Mouse (Mus musculus) brain, embryonic 14.5 days (tissue): ENCODE data around the gene Far1. TPM values are rescaled to one million over a fixed set of nuclear protein-coding genes. Genes with fewer than 3 reads are reported as not detected.

Experiments used
- DNase-seq: peaks from one replicate; pipeline ENCODE4 v3.0.0-alpha.2; 2011; ENCODE audit warnings: low read depth
- CTCF ChIP-seq: fragments of 200-500 bp; IDR thresholded peaks from 2 replicates; pipeline ENCODE4 v1.5.1; 2012; ENCODE audit warnings: inconsistent platforms, mild to moderate bottlenecking, moderate library complexity, borderline replicate concordance; ENCODE audit not compliant: insufficient read depth, insufficient read length; ENCODE audit errors: extremely low read depth
- POLR2A ChIP-seq: fragments of 200-500 bp; IDR thresholded peaks from 2 replicates; pipeline ENCODE4 v1.6.1; 2012; ENCODE audit warnings: mild to moderate bottlenecking, inconsistent platforms, borderline replicate concordance; ENCODE audit not compliant: poor library complexity, insufficient read depth, insufficient read length, severe bottlenecking; ENCODE audit errors: extremely low read depth
- polyA plus RNA-seq: library from polyadenylated mRNA; depleted of rRNA; stranded (reverse); fragments of >200 nt; gene quantifications from 2 replicates; pipeline ENCODE4 v1.2.3, GENCODE M21; 2012

Gene Far1
- polyA plus RNA-seq, 1 experiment: 56.2 TPM

GRCm38 (mm10) chr7:113582111-113582510 lies 68.5 kb downstream of the Far1 start:
- peak; percentile 53 for DNase-seq
- TF ChIP-seq POLR2A (no peak), CTCF (no peak)

GRCm38 (mm10) chr7:113589211-113589610 lies 75.6 kb downstream of the Far1 start:
- TF ChIP-seq POLR2A (no peak), CTCF (no peak)
- DNase-seq: no peak

GRCm38 (mm10) chr7:113590330-113590729 lies 76.7 kb downstream of the Far1 start:
- DNase-seq: no peak
- TF ChIP-seq CTCF: no peak
- TF ChIP-seq POLR2A: no peak

- no peak for TF ChIP-seq CTCF
- TF ChIP-seq POLR2A: no peak
- DNase-seq: peak; percentile 5
These were observed 77.5 kb downstream of the Far1 start for GRCm38 (mm10) chr7:113591084-113591483.

- no peak for TF ChIP-seq CTCF
- TF ChIP-seq POLR2A: no peak
- no peak for DNase-seq
These were observed 78.1 kb downstream of the Far1 start for GRCm38 (mm10) chr7:113591557-113592354.

- DNase-seq: no peak
- TF ChIP-seq CTCF: no peak
- no peak for TF ChIP-seq POLR2A
These were observed 79.1 kb downstream of the Far1 start for GRCm38 (mm10) chr7:113592696-113593095.

- peak; percentile 72 for TF ChIP-seq CTCF
- no peak for TF ChIP-seq POLR2A
These were observed 80.7 kb downstream of the Far1 start for GRCm38 (mm10) chr7:113594363-113594762.

GRCm38 (mm10) chr7:113597231-113597630 lies 83.6 kb downstream of the Far1 start:
- TF ChIP-seq POLR2A: no peak
- TF ChIP-seq CTCF: no peak
- no peak for DNase-seq

More at GRCm38 (mm10) chr7:113594363-113594762, 80.7 kb downstream of the Far1 start:
- DNase-seq: peak; percentile 84

GRCm38 (mm10) chr7:113601803-113602202 lies 88.2 kb downstream of the Far1 start:
- no peak for DNase-seq
- TF ChIP-seq POLR2A (no peak), CTCF (no peak)

GRCm38 (mm10) chr7:113607928-113608327 lies 94.3 kb downstream of the Far1 start:
- TF ChIP-seq CTCF (peak; percentile 48; the same call in 1 of the 2 replicates), POLR2A (no peak)
- DNase-seq: peak; percentile 92

GRCm38 (mm10) chr7:113609027-113609705 lies 95.5 kb downstream of the Far1 start:
- TF ChIP-seq CTCF: peak; percentile 58; the same call in 1 of the 2 replicates
- TF ChIP-seq POLR2A: no peak
- peak; percentile 95 for DNase-seq

- DNase-seq: no peak
- TF ChIP-seq POLR2A (no peak), CTCF (no peak)
These were observed 99.0 kb downstream of the Far1 start for GRCm38 (mm10) chr7:113612628-113613027.
